Comparison of ENCODE assay signal across 8 mouse cellular contexts in the genomic region with DNA sequence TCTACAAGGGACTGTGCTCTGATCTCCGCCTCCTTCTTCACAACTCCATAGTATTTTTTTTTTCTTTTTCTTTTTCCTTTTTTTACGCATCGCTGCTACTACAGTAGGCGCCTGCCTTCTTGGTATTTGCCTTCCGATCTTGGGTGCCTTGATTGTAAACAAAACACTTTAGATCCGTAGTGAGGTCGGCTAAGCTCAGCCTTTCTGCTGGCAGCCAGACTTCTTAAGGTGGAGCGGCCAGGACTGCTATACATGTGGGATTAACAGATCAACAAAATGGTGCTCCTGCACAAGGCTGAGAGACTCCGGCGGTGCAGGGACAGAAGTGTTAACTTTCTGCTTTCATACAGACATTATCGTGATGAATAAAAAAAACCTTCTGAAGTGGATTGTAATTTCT. TPM values are rescaled to one million over a fixed set of nuclear protein-coding genes. Genes with fewer than 3 reads are reported as not detected.
DNase-seq lines count a peak whose midpoint lies in the region; ATAC-seq and TF ChIP-seq lines count a peak whose summit lies in the region.

No protein-coding gene starts in this region.

- peak overlapping the region; percentile 95 for H3K4me2 ChIP-seq in liver, embryonic 14.5 days (ENCODE audit: low read depth)
- peak overlapping the region; percentile 63 for H3K4me2 ChIP-seq in neural tube, embryonic 11.5 days (ENCODE audit: low read depth)

- ATAC-seq in liver, embryonic 14.5 days (ENCODE audit: insufficient read depth) = no peak
- ATAC-seq in neural tube, embryonic 11.5 days (ENCODE audit: insufficient read depth, low FRiP score, low TSS enrichment) = no peak

- DNase-seq in testis, postnatal 14 days (ENCODE audit: low spot score) = no peak
- peak; percentile 50 to 62 for DNase-seq in cerebellum, postnatal 36 days
- peak; percentile 78 to 83 for DNase-seq in heart, adult 2 months
- peak; percentile 78 for DNase-seq in kidney, adult 18-20 months
- DNase-seq in liver, embryonic 14.5 days (ENCODE audit: low read depth in 3 of 3, low spot score in 3 of 3) = no peak
- peak; percentile 58 for DNase-seq in neural tube, embryonic 11.5 days (ENCODE audit: low spot score)
- DNase-seq in thymus, postnatal 14 days = peak; percentile 74

- intact Hi-C loops in heart, adult 2 months (cut with DNase I) = loop anchor here (5.0 kb wide), 1 partner anchor 85 kb away; a partner anchor contains a TSS

- H3K27ac ChIP-seq in testis, adult 2 months (ENCODE audit: control insufficient read depth, insufficient read depth, low read depth, low read length) = no peak overlapping the region
- H3K27ac ChIP-seq in heart, adult 2 months = peak overlapping the region; percentile 95
- no peak overlapping the region for H3K27ac ChIP-seq in liver, embryonic 14.5 days
- no peak overlapping the region for H3K27ac ChIP-seq in neural tube, embryonic 11.5 days (ENCODE audit: low read depth, low read length)

- WGBS in heart, adult 2 months = 1% methylated on average over 11 of the region's 11 CpGs
- 2% methylated on average over 11 of the region's 11 CpGs for WGBS in liver, embryonic 14.5 days (ENCODE audit: insufficient replicate concordance)
- WGBS in neural tube, embryonic 11.5 days = 4% methylated on average over 11 of the region's 11 CpGs

- peak overlapping the region; percentile 2; the same call in 1 of the 2 replicates for H3K4me3 ChIP-seq in testis, adult 2 months (ENCODE audit: control insufficient read depth, low read depth, low read length)
- peak overlapping the region; percentile 65 for H3K4me3 ChIP-seq in heart, adult 2 months
- H3K4me3 ChIP-seq in liver, embryonic 14.5 days (ENCODE audit: insufficient read depth in 1 of 2, low read depth in 2 of 2, low read length in 2 of 2) = peak overlapping the region; percentile 55 to 57
- H3K4me3 ChIP-seq in neural tube, embryonic 11.5 days (ENCODE audit: low read depth, low read length) = peak overlapping the region; percentile 38

- TF ChIP-seq EP300 in heart, adult 2 months (IDR thresholded peaks at IDR 0.05; ENCODE audit: insufficient read depth, low read depth, low read length) = 0 out of 2 replicates have a peak, but pooled peaks have one; percentile 29
- TF ChIP-seq EP300 in liver, embryonic 14.5 days (IDR thresholded peaks at IDR 0.05; ENCODE audit: low read depth) = no peak

- peaks cover 3% of the 10 kb centered on the region; the same call in 1 of the 2 replicates for H3K27me3 ChIP-seq in testis, adult 2 months (ENCODE audit: control insufficient read depth, insufficient read depth, low read length)
- H3K27me3 ChIP-seq in heart, adult 2 months (ENCODE audit: control insufficient read depth, insufficient read depth, low read length) = no peaks in the 10 kb centered on the region
- H3K27me3 ChIP-seq in liver, embryonic 14.5 days (ENCODE audit: control insufficient read depth, insufficient read depth, low read length) = no peaks in the 10 kb centered on the region
- no peaks in the 10 kb centered on the region for H3K27me3 ChIP-seq in neural tube, embryonic 11.5 days (ENCODE audit: control insufficient read depth, insufficient read depth, low read length)

- H3K9me3 ChIP-seq in liver, embryonic 14.5 days (ENCODE audit: control insufficient read depth, low read length) = no peaks in the 10 kb centered on the region
- no peaks in the 10 kb centered on the region for H3K9me3 ChIP-seq in neural tube, embryonic 11.5 days (ENCODE audit: control insufficient read depth, low read length)

- no peak for TF ChIP-seq POLR2A in testis, adult 2 months (IDR thresholded peaks at IDR 0.05; ENCODE audit: control insufficient read depth, low read depth, low read length)
- peak; percentile 77 for TF ChIP-seq POLR2A in heart, adult 2 months (IDR thresholded peaks at IDR 0.05; ENCODE audit: insufficient read depth, low read depth, low read length)

- H3K4me1 ChIP-seq in testis, adult 2 months (ENCODE audit: control insufficient read depth, insufficient read depth, low read length) = peaks cover 11% of the 10 kb centered on the region
- peaks cover 4% of the 10 kb centered on the region for H3K4me1 ChIP-seq in heart, adult 2 months (ENCODE audit: control insufficient read depth, insufficient read depth, low read length)
- peaks cover 8 to 13% of the 10 kb centered on the region in 2 experiments for H3K4me1 ChIP-seq in liver, embryonic 14.5 days (replicated peaks; ENCODE audit: control insufficient read depth in 2 of 2, insufficient read depth in 2 of 2, low read length in 1 of 2)
- peaks cover 6% of the 10 kb centered on the region; the same call in 1 of the 2 replicates for H3K4me1 ChIP-seq in neural tube, embryonic 11.5 days (ENCODE audit: control insufficient read depth, insufficient read depth, low read length)

- no peaks in the 10 kb centered on the region for H3K79me2 ChIP-seq in heart, adult 2 months (replicated peaks; ENCODE audit: control insufficient read depth, insufficient read depth, low read length)

- no peaks in the 10 kb centered on the region for H3K36me3 ChIP-seq in testis, adult 2 months (ENCODE audit: control insufficient read depth, insufficient read depth, low read length)
- peaks cover 2% of the 10 kb centered on the region; the same call in 1 of the 2 replicates for H3K36me3 ChIP-seq in heart, adult 2 months (ENCODE audit: control insufficient read depth, insufficient read depth, low read length)
- peaks cover 2% of the 10 kb centered on the region for H3K36me3 ChIP-seq in liver, embryonic 14.5 days (replicated peaks; ENCODE audit: control insufficient read depth, insufficient read depth, low read depth)
- H3K36me3 ChIP-seq in neural tube, embryonic 11.5 days (ENCODE audit: control insufficient read depth, insufficient read depth, low read length) = no peaks in the 10 kb centered on the region

- peak overlapping the region; percentile 81; the same call in 1 of the 2 replicates for H3K9ac ChIP-seq in heart, adult 2 months (ENCODE audit: low read depth, low read length)
- H3K9ac ChIP-seq in liver, embryonic 14.5 days (replicated peaks) = peak overlapping the region; percentile 70
- H3K9ac ChIP-seq in neural tube, embryonic 11.5 days (ENCODE audit: low read length) = peak overlapping the region; percentile 15

- no peak for TF ChIP-seq CTCF in testis, adult 2 months (IDR thresholded peaks at IDR 0.05; ENCODE audit: control insufficient read depth, insufficient read depth, insufficient replicate concordance, low read depth, low read length)
- no peak for TF ChIP-seq CTCF in heart, adult 2 months (IDR thresholded peaks at IDR 0.05)
- TF ChIP-seq CTCF in liver, embryonic 14.5 days (IDR thresholded peaks at IDR 0.05; ENCODE audit: low read depth) = no peak

RNA-seq across cellular contexts. Expression of a gene that starts 3.1 kb away (rescaled TPM):
- polyA plus RNA-seq in testis, adult 2 months (2012; rRNA removed) = 3.0 and 3.6 TPM in 2 replicates
- total RNA-seq in heart, adult 2 months (2021) = 10 to 100 TPM; 35.9 to 42.0 TPM
- 14.6 and 15.0 TPM in 2 replicates for polyA plus RNA-seq in heart, adult 2 months (2012; rRNA removed)
- 8.4 and 12.2 TPM in 2 replicates for polyA plus RNA-seq in liver, embryonic 14.5 days (2012; rRNA removed)
- 11.7 and 12.6 TPM in 2 replicates for polyA plus RNA-seq in liver, embryonic 14.5 days (2014; fragmentation: Nextera tagmentation; extraction: Ambion mirVana)
- polyA plus RNA-seq in neural tube, embryonic 11.5 days (2014; fragmentation: Nextera tagmentation; extraction: Ambion mirVana) = 17.8 and 20.7 TPM in 2 replicates

RNA-seq across cellular contexts. Expression of a gene that starts 18.7 kb away (rescaled TPM):
- polyA plus RNA-seq in testis, adult 2 months (2012; rRNA removed) = 46.0 and 51.8 TPM in 2 replicates
- total RNA-seq in heart, adult 2 months (2021) = 1 to 10 TPM; 3.2 to 4.8 TPM
- polyA plus RNA-seq in heart, adult 2 months (2012; rRNA removed) = 4.4 and 6.1 TPM in 2 replicates
- polyA plus RNA-seq in liver, embryonic 14.5 days (2012; rRNA removed) = 4.4 and 4.7 TPM in 2 replicates
- polyA plus RNA-seq in liver, embryonic 14.5 days (2014; fragmentation: Nextera tagmentation; extraction: Ambion mirVana) = 4.4 and 4.9 TPM in 2 replicates
- polyA plus RNA-seq in neural tube, embryonic 11.5 days (2014; fragmentation: Nextera tagmentation; extraction: Ambion mirVana) = 27.4 and 31.0 TPM in 2 replicates

Comparison
In these comparisons a context has a peak if more than half of its experiments do, and no peak if none do; other contexts are left out.
1. H3K4me3 ChIP-seq: peak in every context shown above with its lines; median percentile 65 in heart, adult 2 months; 56 in liver, embryonic 14.5 days; 38 in neural tube, embryonic 11.5 days; 2 in testis, adult 2 months.
2. DNase-seq: peak in cerebellum, postnatal 36 days (2 of 2), heart, adult 2 months (2 of 2), kidney, adult 18-20 months (single experiment), neural tube, embryonic 11.5 days (single experiment) and thymus, postnatal 14 days (single experiment); none in testis, postnatal 14 days (single experiment) and liver, embryonic 14.5 days (0 of 3).
3. H3K9ac ChIP-seq: peak in every context shown above with its lines; median percentile 81 in heart, adult 2 months; 70 in liver, embryonic 14.5 days; 15 in neural tube, embryonic 11.5 days.